ENCODE assay signal across 22 mouse cellular contexts in the genomic region with DNA sequence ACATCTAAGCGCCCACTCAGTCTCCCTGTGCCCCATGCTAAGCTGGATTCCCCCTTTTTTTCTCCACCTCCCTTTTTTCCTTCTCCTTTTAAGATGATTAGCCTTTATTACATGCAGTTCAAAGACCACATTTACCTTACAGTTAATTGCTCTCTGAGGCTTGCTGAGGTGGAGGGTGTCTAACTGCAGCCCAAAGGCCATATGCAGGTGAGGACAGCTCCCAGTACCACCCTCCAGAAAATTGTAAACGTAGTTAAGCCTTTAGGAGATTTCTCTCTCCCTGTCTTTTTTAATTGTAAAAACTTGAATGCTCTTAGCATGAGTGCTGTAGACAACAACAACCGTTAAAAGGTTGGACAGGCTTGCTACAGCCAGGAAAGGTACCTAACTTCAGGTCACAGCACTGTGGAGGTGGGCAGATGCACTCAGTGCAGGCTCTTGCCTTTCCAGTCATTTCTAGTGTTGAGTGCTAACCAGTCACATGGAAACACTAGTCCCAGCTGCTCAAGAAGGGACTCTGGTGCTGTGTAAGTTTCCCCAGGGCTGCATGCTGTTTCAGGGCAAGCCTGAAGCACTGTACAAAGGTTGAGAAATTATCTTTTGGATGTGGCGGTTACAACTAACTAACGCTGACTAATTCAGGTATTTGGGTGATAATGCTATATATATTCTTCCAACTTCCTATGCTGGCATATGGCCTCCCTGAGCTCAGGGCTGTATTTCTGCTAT. TPM values are rescaled to one million over a fixed set of nuclear protein-coding genes. Genes with fewer than 3 reads are reported as not detected.
A peak's percentile ranks its signal among the peaks of the same experiment; 100 is the strongest.
DNase-seq lines count a peak whose midpoint lies in the region; ATAC-seq and TF ChIP-seq lines count a peak whose summit lies in the region.
"Had no signal": no experiment of that assay in that cellular context is flagged by ENCODE, and none has a peak within 500 bp of the region (broad histone marks: within the 10 kb centered on the region; RNA-seq: fewer than 3 reads in every experiment).

No protein-coding gene starts in this region.

- H3K9ac ChIP-seq in forebrain, embryonic 15.5 days (replicated peaks) = no peak overlapping the region
- H3K9ac ChIP-seq in intestine, embryonic 15.5 days = no peak overlapping the region
- H3K9ac ChIP-seq: embryonic facial prominence, embryonic 12.5 days; embryonic facial prominence, embryonic 15.5 days; hindbrain, embryonic 13.5 days had no signal

- H3K27me3 ChIP-seq in forebrain, embryonic 15.5 days = no peaks in the 10 kb centered on the region
- H3K27me3 ChIP-seq in forebrain, embryonic 10.5 days (ENCODE audit: poor library complexity, severe bottlenecking) = no peaks in the 10 kb centered on the region
- H3K27me3 ChIP-seq in intestine, embryonic 15.5 days (replicated peaks) = no peaks in the 10 kb centered on the region
- no peaks in the 10 kb centered on the region for H3K27me3 ChIP-seq in small intestine, adult 2 months (ENCODE audit: control insufficient read depth, insufficient read depth, low read length)
- H3K27me3 ChIP-seq: embryonic facial prominence, embryonic 12.5 days; embryonic facial prominence, embryonic 15.5 days had no signal

- peak overlapping the region; percentile 83 for H3K27ac ChIP-seq in forebrain, embryonic 15.5 days (replicated peaks)
- H3K27ac ChIP-seq in forebrain, embryonic 10.5 days = no peak overlapping the region
- peak overlapping the region; percentile 64 for H3K27ac ChIP-seq in intestine, embryonic 15.5 days
- H3K27ac ChIP-seq in small intestine, adult 2 months (ENCODE audit: insufficient read depth, low read depth, low read length) = peak overlapping the region; percentile 71
- H3K27ac ChIP-seq: embryonic facial prominence, embryonic 12.5 days; embryonic facial prominence, embryonic 15.5 days; hindbrain, embryonic 10.5 days; hindbrain, embryonic 13.5 days had no signal

- H3K36me3 ChIP-seq in forebrain, embryonic 15.5 days = no peaks in the 10 kb centered on the region
- H3K36me3 ChIP-seq in forebrain, embryonic 10.5 days (replicated peaks) = peaks cover 31% of the 10 kb centered on the region
- no peaks in the 10 kb centered on the region for H3K36me3 ChIP-seq in intestine, embryonic 15.5 days
- H3K36me3 ChIP-seq in small intestine, adult 2 months (ENCODE audit: control insufficient read depth, insufficient read depth, low read length) = peaks cover 1% of the 10 kb centered on the region; the same call in 1 of the 2 replicates
- H3K36me3 ChIP-seq: hindbrain, embryonic 13.5 days had no signal

- H3K9me3 ChIP-seq in forebrain, embryonic 15.5 days = no peaks in the 10 kb centered on the region
- no peaks in the 10 kb centered on the region for H3K9me3 ChIP-seq in forebrain, embryonic 10.5 days
- no peaks in the 10 kb centered on the region for H3K9me3 ChIP-seq in intestine, embryonic 15.5 days
- H3K9me3 ChIP-seq: embryonic facial prominence, embryonic 12.5 days; embryonic facial prominence, embryonic 15.5 days; hindbrain, embryonic 10.5 days; hindbrain, embryonic 13.5 days had no signal

- no peak overlapping the region for H3K4me2 ChIP-seq in forebrain, embryonic 15.5 days (replicated peaks)
- peak overlapping the region; percentile 28; the same call in 1 of the 2 replicates for H3K4me2 ChIP-seq in intestine, embryonic 15.5 days (replicated peaks)
- H3K4me2 ChIP-seq: embryonic facial prominence, embryonic 12.5 days; embryonic facial prominence, embryonic 15.5 days; hindbrain, embryonic 13.5 days had no signal

- no peak for ATAC-seq in forebrain, embryonic 15.5 days (replicated peaks)
- peak; percentile 90 for ATAC-seq in intestine, embryonic 15.5 days
- ATAC-seq: CD4-positive, CD25-positive, alpha-beta regulatory T cell, adult 4 months; hindbrain, embryonic 16.5 days had no signal

- DNase-seq in forebrain, embryonic 10.5 days (ENCODE audit: extremely low spot score, low spot score) = no peak
- DNase-seq in brain, embryonic 14.5 days (ENCODE audit: low read depth) = peak; percentile 35
- DNase-seq in testis, postnatal 10 days (ENCODE audit: low spot score) = no peak
- DNase-seq: adrenal gland, adult 2 months; adrenal gland, postnatal 14 days; cerebellum, adult 18-20 months; cerebellum, adult 9-10 months; cerebellum, postnatal 14 days; gastrocnemius, postnatal 10 days; gastrocnemius, postnatal 36 days; heart, postnatal 36 days; kidney, adult 11 months; kidney, adult 8-10 months had no signal

- H3K4me1 ChIP-seq in forebrain, embryonic 15.5 days = peaks cover 41% of the 10 kb centered on the region
- H3K4me1 ChIP-seq in forebrain, embryonic 10.5 days = peaks cover 16% of the 10 kb centered on the region
- H3K4me1 ChIP-seq in intestine, embryonic 15.5 days (replicated peaks) = peaks cover 12% of the 10 kb centered on the region
- peaks cover 22% of the 10 kb centered on the region for H3K4me1 ChIP-seq in small intestine, adult 2 months (ENCODE audit: control insufficient read depth, insufficient read depth, insufficient read length, low read length)

- no peak for TF ChIP-seq CTCF in brain, embryonic 14.5 days (IDR thresholded peaks at IDR 0.05; ENCODE audit: borderline replicate concordance, extremely low read depth, insufficient read depth, insufficient read length)
- TF ChIP-seq CTCF in small intestine, adult 2 months (IDR thresholded peaks at IDR 0.05; ENCODE audit: extremely low read depth, insufficient read length, insufficient replicate concordance, low read depth, low read length) = no peak

- H3K4me3 ChIP-seq in forebrain, embryonic 15.5 days = no peak overlapping the region
- no peak overlapping the region for H3K4me3 ChIP-seq in forebrain, embryonic 10.5 days
- H3K4me3 ChIP-seq in intestine, embryonic 15.5 days (replicated peaks) = no peak overlapping the region
- H3K4me3 ChIP-seq in small intestine, adult 2 months (ENCODE audit: low read depth, low read length) = no peak overlapping the region
- H3K4me3 ChIP-seq: embryonic facial prominence, embryonic 12.5 days; embryonic facial prominence, embryonic 15.5 days; hindbrain, embryonic 10.5 days; hindbrain, embryonic 13.5 days had no signal

- WGBS in forebrain, embryonic 15.5 days = 72% methylated on average over 5 of the region's 5 CpGs
- WGBS in forebrain, embryonic 10.5 days = 85% methylated on average over 5 of the region's 5 CpGs
- WGBS in intestine, embryonic 15.5 days = 60% methylated on average over 5 of the region's 5 CpGs
- 27% methylated on average over 5 of the region's 5 CpGs for WGBS in small intestine, adult 2 months

- TF ChIP-seq POLR2A in brain, embryonic 14.5 days (IDR thresholded peaks at IDR 0.05; ENCODE audit: borderline replicate concordance, extremely low read depth, insufficient read depth, insufficient read length, poor library complexity, severe bottlenecking) = no peak
- TF ChIP-seq POLR2A in small intestine, adult 2 months (IDR thresholded peaks at IDR 0.05; ENCODE audit: low read depth, low read length) = no peak

RNA-seq across cellular contexts. Expression of a gene that starts 56.2 kb away (rescaled TPM):
- 7.7 and 9.6 TPM in 2 replicates for polyA plus RNA-seq in forebrain, embryonic 15.5 days (2015; fragmentation: Nextera tagmentation; extraction: Ambion mirVana)
- polyA plus RNA-seq in forebrain, embryonic 10.5 days (2016; fragmentation: Nextera tagmentation; extraction: Ambion mirVana) = 25.6 and 26.0 TPM in 2 replicates
- polyA plus RNA-seq in brain, embryonic 14.5 days (2012; rRNA removed) = 7.3 and 10.8 TPM in 2 replicates
- 26.4 and 29.5 TPM in 2 replicates for polyA plus RNA-seq in intestine, embryonic 15.5 days (2015; fragmentation: Nextera tagmentation; extraction: Ambion mirVana)
- 2.2 and 3.8 TPM in 2 replicates for polyA plus RNA-seq in small intestine, adult 2 months (2012; rRNA removed)
